Mouse (Mus musculus): ENCODE results near the gene Icam5. TPM values are rescaled to one million over a fixed set of nuclear protein-coding genes. Genes with fewer than 3 reads are reported as not detected.
"Not testable (repeated sequence)": the region's sequence is repeated elsewhere in the genome, so short reads cannot be mapped to it uniquely, and the experiment has no call there.

The Icam5 gene
- total RNA-seq (2021): 100 to 1,000 TPM; 203 to 239 TPM
- long read RNA-seq, experiment 1, transcript Icam5-201 (11 exons, 2,947 nt): major isoform, 72 of 163 reads
- long read RNA-seq, experiment 1, partial matches to known transcripts: 74 of 163 reads
- long read RNA-seq, experiment 1, other reads (novel, unspliced or antisense): 17 of 163 reads
- long read RNA-seq, experiment 2, transcript Icam5-201 (11 exons, 2,947 nt): major isoform, 69 of 125 reads
- long read RNA-seq, experiment 2, partial matches to known transcripts: 43 of 125 reads
- long read RNA-seq, experiment 2, other reads (novel, unspliced or antisense): 13 of 125 reads

DNA sequence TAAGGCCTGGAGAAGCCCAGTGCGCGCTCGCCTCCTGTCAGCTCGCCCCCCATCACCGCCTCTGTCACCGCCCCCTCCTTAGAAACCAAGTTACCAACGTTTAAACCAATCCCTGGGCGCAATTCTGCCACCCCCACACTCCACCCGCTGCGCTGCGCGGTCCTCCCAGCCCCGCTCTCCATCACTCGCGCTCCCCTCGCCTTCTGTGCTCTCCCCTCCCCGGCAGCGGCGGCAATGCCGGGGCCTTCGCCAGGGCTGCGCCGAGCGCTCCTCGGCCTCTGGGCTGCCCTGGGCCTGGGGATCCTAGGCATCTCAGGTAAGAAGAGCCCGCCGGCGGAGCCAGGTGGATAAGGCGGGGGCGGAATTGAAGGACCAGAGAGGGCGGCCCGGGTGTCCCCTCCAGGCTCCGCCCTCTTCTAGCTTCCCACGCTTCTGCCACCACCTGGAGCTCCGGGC is at the start of gene Icam5:
Gene Icam5 (plus strand): TSS at position 178 of the 456 bp plus-strand sequence.
- DNase-seq (ENCODE audit: low spot score in 2 of 2): peak; percentile 84 to 90

DNA sequence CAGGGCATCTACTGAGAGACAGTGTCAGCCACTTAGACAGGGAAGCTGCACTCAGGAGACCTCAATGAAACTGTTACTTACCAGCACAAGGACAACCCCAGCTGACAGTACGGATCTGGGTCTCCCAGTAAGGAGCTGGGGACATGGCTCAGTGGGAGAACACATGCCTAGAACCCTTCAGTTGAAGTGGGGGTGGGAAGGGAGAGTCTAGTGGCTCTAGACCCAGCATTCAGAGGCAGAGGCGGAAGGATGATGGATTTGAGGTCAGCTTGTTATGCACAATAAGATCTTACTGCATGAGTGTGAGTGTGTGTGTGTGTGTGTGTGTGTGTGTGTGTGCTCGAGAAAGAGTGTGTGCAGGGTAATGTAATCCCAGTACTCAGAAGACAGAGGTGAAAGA is 49.7 kb upstream of the Icam5 start:
- DNase-seq (ENCODE audit: low spot score in 2 of 2): no peak

GRCm38 (mm10) chr9:20983169-20983568 is 48.7 kb upstream of the Icam5 start:
- DNase-seq (ENCODE audit: low spot score in 2 of 2): no peak

GRCm38 (mm10) chr9:20986952-20987686 is 44.8 kb upstream of the Icam5 start:
- DNase-seq (ENCODE audit: low spot score in 2 of 2): no peak

DNA sequence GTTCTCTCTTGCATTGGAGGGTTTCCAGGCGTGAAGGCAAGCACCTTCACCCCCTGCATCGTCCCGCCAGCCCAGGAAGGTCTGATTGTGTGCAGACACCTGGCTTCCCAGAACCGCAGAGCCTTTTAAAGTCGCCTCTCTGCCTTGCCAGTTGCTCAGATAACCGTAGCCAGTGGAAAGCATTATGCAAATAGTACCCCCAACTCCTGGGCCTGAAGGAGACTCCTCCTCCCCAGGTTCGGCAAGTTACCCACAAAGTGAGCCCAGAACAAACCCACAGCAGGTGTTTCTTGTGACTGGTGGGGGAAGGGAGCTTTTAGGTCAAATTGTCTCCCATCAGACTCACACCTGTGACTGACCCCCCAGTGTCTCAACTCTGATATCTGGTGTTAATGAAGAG is 43.9 kb upstream of the Icam5 start:
- DNase-seq (ENCODE audit: low spot score in 2 of 2): no peak

DNA sequence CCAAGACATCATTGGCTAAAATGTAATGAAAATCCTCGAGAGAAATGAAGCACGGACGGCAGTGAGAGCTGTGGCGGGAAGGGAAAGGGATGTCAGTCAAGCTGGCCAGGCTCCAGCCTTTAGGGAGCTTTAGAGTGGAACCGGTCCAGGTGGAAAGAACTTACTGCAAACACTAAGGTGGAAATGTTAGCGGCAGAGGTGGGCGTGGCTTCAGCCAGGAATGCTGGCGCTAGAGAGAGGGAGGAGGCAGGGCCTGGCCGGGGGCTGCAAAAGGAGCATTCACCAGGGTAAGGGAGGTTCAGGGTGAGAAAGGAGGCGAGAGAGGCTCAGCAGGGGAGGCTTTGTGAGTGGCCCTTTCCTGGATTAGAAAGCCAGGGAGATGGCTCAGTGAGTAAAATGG is 41.0 kb upstream of the Icam5 start:
- no peak for DNase-seq (ENCODE audit: low spot score in 2 of 2)

DNA sequence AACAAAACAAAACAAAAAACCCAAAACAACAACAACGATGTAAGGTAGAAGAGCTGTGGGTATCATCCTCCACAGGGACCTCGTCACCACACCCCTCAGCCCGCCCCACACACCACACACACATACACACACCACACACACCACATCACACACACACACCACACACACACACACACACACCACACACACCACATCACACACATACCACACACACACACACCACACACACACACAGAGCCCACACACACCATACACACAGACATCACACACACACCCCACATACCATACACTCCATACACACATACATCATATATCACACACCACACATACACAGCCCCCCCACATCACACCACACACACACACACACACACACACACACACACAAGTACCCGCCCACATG is 40.3 kb upstream of the Icam5 start:
- no peak for DNase-seq (ENCODE audit: low spot score in 2 of 2)

- DNase-seq (ENCODE audit: low spot score in 2 of 2): no peak
Observed at GRCm38 (mm10) chr9:20993165-20993898, 38.5 kb upstream of the Icam5 start.

DNA sequence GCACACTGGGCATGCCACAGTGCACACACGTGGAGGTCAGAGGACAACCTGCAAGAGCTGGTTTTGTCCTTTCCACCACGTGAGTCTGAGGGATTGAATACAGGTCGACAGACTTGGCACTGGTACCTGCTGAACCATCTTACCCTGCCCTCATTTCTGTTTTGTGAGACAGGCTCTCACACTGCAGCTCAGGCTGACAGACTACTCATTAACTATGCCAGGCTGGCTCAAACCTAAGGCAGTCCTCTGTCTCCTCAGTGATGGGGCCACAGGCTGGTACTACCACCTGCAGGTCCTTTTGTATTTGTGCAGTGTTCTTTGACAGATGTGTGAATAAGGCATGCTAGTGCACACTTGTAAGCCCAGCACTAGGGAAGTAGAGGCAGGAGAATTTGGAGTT is 36.8 kb upstream of the Icam5 start:
- DNase-seq (ENCODE audit: low spot score in 2 of 2): no peak

DNA sequence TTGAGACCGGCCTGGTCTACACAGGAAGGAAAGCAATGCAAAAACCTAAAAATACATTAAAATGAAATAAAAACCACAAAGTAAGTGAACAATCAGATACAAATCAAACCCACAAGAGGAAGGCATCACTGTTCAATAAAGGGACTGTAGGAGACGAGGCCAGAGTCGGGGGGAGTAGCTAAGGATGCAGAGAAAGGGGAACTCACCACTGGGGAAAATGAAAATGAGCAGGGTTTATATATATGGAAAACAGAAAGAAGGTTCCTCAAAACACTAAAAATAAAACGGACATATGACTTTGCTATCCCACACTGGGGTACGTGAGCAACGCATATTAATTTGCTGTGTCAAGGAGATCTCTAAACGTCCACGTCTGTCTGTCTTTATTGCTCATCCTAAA is 34.8 kb upstream of the Icam5 start:
- no peak for DNase-seq (ENCODE audit: low spot score in 2 of 2)

GRCm38 (mm10) chr9:20998337-20998736 is 33.5 kb upstream of the Icam5 start:
- not testable (repeated sequence) for DNase-seq (ENCODE audit: low spot score in 2 of 2)

- no peak for DNase-seq (ENCODE audit: low spot score in 2 of 2)
Observed at GRCm38 (mm10) chr9:21000811-21001210, 31.1 kb upstream of the Icam5 start.

- no peak for DNase-seq (ENCODE audit: low spot score in 2 of 2)
Observed at GRCm38 (mm10) chr9:21001651-21002200, 30.1 kb upstream of the Icam5 start.

- no peak for DNase-seq (ENCODE audit: low spot score in 2 of 2)
Observed at GRCm38 (mm10) chr9:21002270-21002626, 29.6 kb upstream of the Icam5 start.

- peak; percentile 93 to 94 for DNase-seq (ENCODE audit: low spot score in 2 of 2)
Observed at GRCm38 (mm10) chr9:21002627-21003551, 29.0 kb upstream of the Icam5 start, which contains the start of gene Mrpl4. Gene Mrpl4 (plus strand): TSS chr9:21002738.

- no peak for DNase-seq (ENCODE audit: low spot score in 2 of 2)
Observed at GRCm38 (mm10) chr9:21007313-21007952, 24.4 kb upstream of the Icam5 start.

DNA sequence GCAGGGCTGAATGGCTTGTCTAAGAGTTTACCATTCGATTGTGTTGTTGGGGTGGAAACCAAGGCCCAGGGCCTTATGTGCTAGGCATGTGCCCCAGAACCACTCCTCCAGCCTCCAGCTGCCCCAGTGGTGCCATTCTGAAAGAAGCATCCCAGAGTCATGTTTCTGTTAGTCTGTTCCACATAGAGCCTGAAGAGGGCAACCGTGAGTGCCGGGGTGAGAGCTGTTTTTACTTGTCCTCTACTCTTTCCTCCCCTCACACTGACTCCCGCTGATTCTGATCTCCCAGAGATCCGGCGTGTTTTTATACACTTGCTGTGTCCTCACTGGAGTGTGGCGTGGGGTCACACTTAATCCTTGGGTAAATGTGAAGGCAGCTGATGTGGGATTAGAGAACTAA is 23.9 kb upstream of the Icam5 start:
- no peak for DNase-seq (ENCODE audit: low spot score in 2 of 2)

GRCm38 (mm10) chr9:21010362-21010761 is 21.5 kb upstream of the Icam5 start:
- DNase-seq (ENCODE audit: low spot score in 2 of 2): no peak

DNA sequence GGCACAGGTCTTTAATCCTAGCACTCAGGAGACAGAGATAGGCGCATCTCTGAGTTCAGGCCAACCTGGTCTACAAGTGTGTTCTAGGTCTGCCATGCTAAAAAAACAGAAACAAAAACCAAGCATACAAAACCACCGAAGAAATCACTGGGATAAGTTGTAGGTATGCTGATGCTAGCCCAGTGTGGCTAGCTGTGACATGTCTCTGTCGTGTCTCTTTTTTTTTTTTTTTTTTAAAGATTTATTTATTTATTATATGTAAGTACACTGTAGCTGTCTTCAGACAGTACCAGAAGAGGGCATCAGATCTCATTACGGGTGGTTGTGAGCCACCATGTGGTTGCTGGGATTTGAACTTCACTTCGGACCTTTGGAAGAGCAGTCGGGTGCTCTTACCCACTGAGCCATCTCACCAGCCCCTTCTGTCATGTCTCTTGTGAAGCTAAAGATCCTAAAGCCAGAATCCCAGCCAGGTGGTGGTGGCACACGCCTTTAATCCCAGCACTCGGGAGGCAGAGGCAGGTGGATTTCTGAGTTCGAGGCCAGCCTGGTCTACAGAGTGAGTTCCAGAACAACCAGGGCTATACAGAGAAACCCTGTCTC is 20.8 kb upstream of the Icam5 start:
- not testable (repeated sequence) for DNase-seq (ENCODE audit: low spot score in 2 of 2)

All from left cerebral cortex, adult 18-20 months (tissue).